In the genomic region with DNA sequence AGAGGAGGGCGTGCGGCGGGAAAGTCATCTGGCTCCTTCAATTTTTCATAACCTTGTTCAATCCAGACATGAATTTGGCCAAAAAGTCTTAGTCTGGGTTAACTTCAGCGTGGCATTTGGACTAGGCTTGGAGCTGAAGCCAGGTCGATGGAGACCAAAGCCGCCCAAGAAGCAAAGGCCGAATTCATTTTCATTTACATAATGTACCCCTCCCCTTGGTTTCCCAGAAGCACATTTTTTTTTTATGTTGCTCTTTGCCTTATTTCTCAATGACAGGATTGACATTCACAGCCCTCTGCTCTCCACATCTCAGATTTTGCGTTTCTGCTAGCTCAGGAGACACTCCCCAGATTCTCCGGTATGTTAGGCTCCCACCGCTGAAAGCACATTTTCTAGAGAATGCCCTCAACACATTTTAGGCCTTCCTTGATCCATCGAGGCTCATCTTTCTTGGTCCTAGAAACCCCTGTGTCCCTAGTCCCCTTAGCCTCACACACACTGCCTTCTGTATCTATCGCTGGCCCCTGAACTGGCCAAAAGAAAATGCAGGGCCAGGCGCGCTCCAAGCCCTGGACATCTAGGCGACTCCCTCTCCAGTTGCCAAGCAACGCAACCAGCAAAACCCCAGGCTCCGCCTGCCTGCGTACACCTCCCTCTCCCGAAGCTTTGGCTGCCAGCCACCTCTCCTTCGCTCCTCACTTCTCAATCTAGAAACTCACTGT, we compare ENCODE assay signal across 9 mouse cellular contexts. TPM values are rescaled to one million over a fixed set of nuclear protein-coding genes. Genes with fewer than 3 reads are reported as not detected.
A peak's percentile ranks its signal among the peaks of the same experiment; 100 is the strongest.
DNase-seq lines count a peak whose midpoint lies in the region; ATAC-seq and TF ChIP-seq lines count a peak whose summit lies in the region.
"Had no signal": no experiment of that assay in that cellular context is flagged by ENCODE, and none has a peak within 500 bp of the region (broad histone marks: within the 10 kb centered on the region; RNA-seq: fewer than 3 reads in every experiment).

No protein-coding gene starts in this region.

- TF ChIP-seq CTCF in liver, postnatal 0 days (IDR thresholded peaks at IDR 0.05; ENCODE audit: low read depth) = no peak
- no peak for TF ChIP-seq CTCF in olfactory bulb, adult 2 months (IDR thresholded peaks at IDR 0.05; ENCODE audit: insufficient read depth, low read depth, low read length)

- WGBS in forebrain, embryonic 16.5 days = under 1% methylated on average over 20 of the region's 20 CpGs
- under 1% methylated on average over 20 of the region's 20 CpGs for WGBS in liver, postnatal 0 days (ENCODE audit: insufficient replicate concordance)
- 2% methylated on average over 20 of the region's 20 CpGs for WGBS in olfactory bulb, adult 2 months

- H3K36me3 ChIP-seq in forebrain, embryonic 16.5 days (ENCODE audit: control insufficient read depth, insufficient read depth) = no peaks in the 10 kb centered on the region
- H3K36me3 ChIP-seq in liver, postnatal 0 days (replicated peaks; ENCODE audit: insufficient read depth, low read length) = no peaks in the 10 kb centered on the region

- peak; percentile 21 for DNase-seq in CD4-positive helper T cell, adult 2 months (ENCODE audit: low read depth, low spot score)
- peak; percentile 84 to 85 for DNase-seq in heart, postnatal 14 days
- peak; percentile 90 to 94 for DNase-seq in layer of hippocampus, adult 18-20 months (ENCODE audit: low spot score in 2 of 2)
- peak; percentile 66 for DNase-seq in liver, postnatal 0 days
- no peak for DNase-seq in adipocyte (ENCODE audit: low spot score)

- peak overlapping the region; percentile 96 for H3K4me2 ChIP-seq in forebrain, embryonic 16.5 days (ENCODE audit: low read length)
- peak overlapping the region; percentile 64 for H3K4me2 ChIP-seq in liver, postnatal 0 days (ENCODE audit: low read depth, low read length)

- H3K4me3 ChIP-seq in forebrain, embryonic 16.5 days (replicated peaks; ENCODE audit: low read length) = peak overlapping the region; percentile 57
- H3K4me3 ChIP-seq in liver, postnatal 0 days (ENCODE audit: low read depth, low read length) = peak overlapping the region; percentile 34
- peak overlapping the region; percentile 46 for H3K4me3 ChIP-seq in olfactory bulb, adult 2 months (ENCODE audit: insufficient read depth, low read depth, low read length)

- no peak for TF ChIP-seq POLR2A in olfactory bulb, adult 2 months (IDR thresholded peaks at IDR 0.05; ENCODE audit: insufficient read depth, low read depth, low read length)

- no peaks in the 10 kb centered on the region for H3K9me3 ChIP-seq in forebrain, embryonic 16.5 days (ENCODE audit: control insufficient read depth, low read length)
- H3K9me3 ChIP-seq in liver, postnatal 0 days (ENCODE audit: low read length) = no peaks in the 10 kb centered on the region

- peak overlapping the region; percentile 63 for H3K27ac ChIP-seq in forebrain, embryonic 16.5 days (ENCODE audit: low read length)
- H3K27ac ChIP-seq in liver, postnatal 0 days (ENCODE audit: low read depth) = no peak overlapping the region
- H3K27ac ChIP-seq in olfactory bulb, adult 2 months (ENCODE audit: insufficient read depth, low read depth, low read length) = peak overlapping the region; percentile 84

- no peak for TF ChIP-seq EP300 in liver, postnatal 0 days (IDR thresholded peaks at IDR 0.05; ENCODE audit: low read depth)

- peak overlapping the region; percentile 52 for H3K9ac ChIP-seq in forebrain, embryonic 16.5 days (replicated peaks; ENCODE audit: low read depth, low read length)
- H3K9ac ChIP-seq in liver, postnatal 0 days (replicated peaks) = no peak overlapping the region

- peak; percentile 56 for ATAC-seq in cerebellum, adult (ENCODE audit: insufficient number of reproducible peaks, low FRiP score, low TSS enrichment)
- peak; percentile 60 for ATAC-seq in forebrain, embryonic 16.5 days
- peak; percentile 64 for ATAC-seq in liver, postnatal 0 days
- ATAC-seq: Patski had no signal

- no peaks in the 10 kb centered on the region for H3K27me3 ChIP-seq in forebrain, embryonic 16.5 days (replicated peaks; ENCODE audit: control insufficient read depth, insufficient read depth, low read length)
- H3K27me3 ChIP-seq in liver, postnatal 0 days (ENCODE audit: insufficient read depth, low read length) = peaks cover 59% of the 10 kb centered on the region

- intact Hi-C loops in heart, postnatal 14 days (cut with DNase I) = loop anchor here (10.0 kb wide), 2 partner anchors 494 to 644 kb away; no protein-coding TSS in a partner anchor

- peaks cover 54% of the 10 kb centered on the region for H3K4me1 ChIP-seq in forebrain, embryonic 16.5 days (replicated peaks; ENCODE audit: control insufficient read depth, insufficient read depth, low read length)
- peaks cover 21% of the 10 kb centered on the region for H3K4me1 ChIP-seq in liver, postnatal 0 days (ENCODE audit: insufficient read depth)
- peaks cover 35% of the 10 kb centered on the region for H3K4me1 ChIP-seq in olfactory bulb, adult 2 months (ENCODE audit: control insufficient read depth, insufficient read depth, low read length)

RNA-seq across cellular contexts. Expression of gene Igfbp5, which starts 3.9 kb away (rescaled TPM):
- polyA plus RNA-seq in forebrain, embryonic 16.5 days (2015; fragmentation: Nextera tagmentation; extraction: Ambion mirVana) = 26.8 and 31.0 TPM in 2 replicates
- 100 to 1,000 TPM; 139 to 161 TPM for total RNA-seq in heart, postnatal 14 days (2021)
- 10 to 100 TPM; 77.4 to 83.5 TPM for total RNA-seq in layer of hippocampus, adult 18-20 months (2021)
- 2.4 and 2.5 TPM in 2 replicates for polyA plus RNA-seq in liver, postnatal 0 days (2015; fragmentation: Nextera tagmentation; extraction: Ambion mirVana)
- polyA plus RNA-seq in olfactory bulb, adult 2 months (2012; ENCODE audit: insufficient read depth, insufficient read length, low replicate concordance, missing spikeins) = 101 and 111 TPM in 2 replicates

RNA-seq across cellular contexts. Expression of gene Igfbp2, which starts 46.5 kb away (rescaled TPM):
- 279 and 331 TPM in 2 replicates for polyA plus RNA-seq in forebrain, embryonic 16.5 days (2015; fragmentation: Nextera tagmentation; extraction: Ambion mirVana)
- 1 to 10 TPM; 1.1 to 1.3 TPM for total RNA-seq in heart, postnatal 14 days (2021)
- total RNA-seq in layer of hippocampus, adult 18-20 months (2021) = 10 to 100 TPM; 35.9 to 42.9 TPM
- 3,364 and 3,428 TPM in 2 replicates for polyA plus RNA-seq in liver, postnatal 0 days (2015; fragmentation: Nextera tagmentation; extraction: Ambion mirVana)
- not detected in 2 replicates for polyA plus RNA-seq in olfactory bulb, adult 2 months (2012; ENCODE audit: insufficient read depth, insufficient read length, low replicate concordance, missing spikeins)

Comparison
In these comparisons a context has a peak if more than half of its experiments do, and no peak if none do; other contexts are left out.
1. RNA of gene Igfbp2, which starts 46.5 kb away (polyA plus RNA-seq): 3,364 to 3,428 TPM in liver, postnatal 0 days and 279 to 331 TPM in forebrain, embryonic 16.5 days; not detected in olfactory bulb, adult 2 months; every median in the first group is over 100 times any median in the second.
2. Peak in every context shown above with its lines, with median percentiles within 50 percentile points of each other: ATAC-seq and H3K4me3 ChIP-seq.